Mouse (Mus musculus) stomach, embryonic 15.5 days (tissue): ENCODE measurements around the gene Eepd1. TPM values are rescaled to one million over a fixed set of nuclear protein-coding genes. Genes with fewer than 3 reads are reported as not detected.

Experiments used
- ATAC-seq: fragments of 200-750 bp; cut with Nextera tagmentation; 2 replicates; pipeline ENCODE4 v1.8.0; 2017; ENCODE audit warnings: low read depth, moderate number of reproducible peaks, moderate TSS enrichment; ENCODE audit not compliant: insufficient read depth, low FRiP score
- H3K27ac ChIP-seq: fragments of 300-500 bp; sonication (generic); 2 replicates; pipeline ENCODE4 v1.5.1; 2015; ENCODE audit warnings: mild to moderate bottlenecking, inconsistent platforms
- H3K27me3 ChIP-seq: fragments of 300-500 bp; sonication (generic); replicated peaks from 2 replicates; pipeline ENCODE4 v1.6.1; 2015; ENCODE audit warnings: inconsistent platforms
- H3K36me3 ChIP-seq: fragments of 300-500 bp; sonication (generic); 2 replicates; pipeline ENCODE4 v1.6.1; 2015; ENCODE audit warnings: inconsistent platforms
- H3K4me1 ChIP-seq: fragments of 300-500 bp; sonication (generic); 2 replicates; pipeline ENCODE4 v1.6.1; 2015; ENCODE audit warnings: inconsistent platforms
- H3K4me2 ChIP-seq: fragments of 300-500 bp; sonication (generic); 2 replicates; pipeline ENCODE4 v1.6.1; 2015; ENCODE audit warnings: mild to moderate bottlenecking, inconsistent platforms
- H3K4me3 ChIP-seq: fragments of 300-500 bp; sonication (generic); replicated peaks from 2 replicates; pipeline ENCODE4 v1.5.1; 2015; ENCODE audit warnings: inconsistent platforms
- H3K9ac ChIP-seq: fragments of 300-500 bp; sonication (generic); 2 replicates; pipeline ENCODE4 v1.6.1; 2015; ENCODE audit warnings: inconsistent platforms
- H3K9me3 ChIP-seq: fragments of 300-500 bp; sonication (generic); 2 replicates; pipeline ENCODE4 v1.6.1; 2016; ENCODE audit warnings: inconsistent platforms
- WGBS: fragments of 180-500 bp; shearing (Covaris S2); methylation state at CpG from one replicate; pipeline ENCODE4 v1.1.7; 2015; 5-methylcytosine and 5-hydroxymethylcytosine counted together
- polyA plus RNA-seq: library from polyadenylated mRNA; unstranded; fragments of >200 nt; fragmentation: Nextera tagmentation; extraction: Ambion mirVana; gene quantifications from 2 replicates; pipeline ENCODE4 v1.2.1, GENCODE M21; 2015

The Eepd1 gene
- polyA plus RNA-seq, 1 experiment from 2014 or later, result 10.0 TPM

GRCm38 (mm10) chr9:25519193-25519592, 37.8 kb downstream of the Eepd1 start:
- H3K36me3 ChIP-seq, result no peaks in the 10 kb centered on the region
- H3K4me3 ChIP-seq, result no peak overlapping the region
- WGBS, result 66% methylated on average over 6 of the region's 6 CpGs
- no peaks in the 10 kb centered on the region for H3K9me3 ChIP-seq
- no peak overlapping the region for H3K27ac ChIP-seq
- ATAC-seq, result no peak; the same call in 1 of the 2 replicates
- H3K27me3 ChIP-seq, result no peaks in the 10 kb centered on the region
- H3K4me2 ChIP-seq, result no peak overlapping the region
- 0 out of 2 replicates have a peak, but pooled peaks cover 2% of the 10 kb centered on the region for H3K4me1 ChIP-seq
- H3K9ac ChIP-seq, result no peak overlapping the region

GRCm38 (mm10) chr9:25520826-25521225, 39.5 kb downstream of the Eepd1 start:
- ATAC-seq, result no peak
- Histone ChIP-seq H3K4me1 (0 out of 2 replicates have a peak, but pooled peaks cover 2% of the 10 kb centered on the region), H3K36me3 (no peaks in the 10 kb centered on the region), H3K9me3 (no peaks in the 10 kb centered on the region), H3K4me3 (no peak overlapping the region), H3K4me2 (no peak overlapping the region), H3K9ac (no peak overlapping the region), H3K27ac (no peak overlapping the region), H3K27me3 (no peaks in the 10 kb centered on the region)
- 91% methylated on average over 7 of the region's 7 CpGs for WGBS

- Histone ChIP-seq H3K4me3 (no peak overlapping the region), H3K9me3 (no peaks in the 10 kb centered on the region), H3K27ac (no peak overlapping the region), H3K4me2 (no peak overlapping the region), H3K36me3 (no peaks in the 10 kb centered on the region), H3K27me3 (no peaks in the 10 kb centered on the region), H3K9ac (no peak overlapping the region), H3K4me1 (0 out of 2 replicates have a peak, but pooled peaks cover 5% of the 10 kb centered on the region)
- ATAC-seq, result no peak
- 80% methylated on average over 2 of the region's 2 CpGs for WGBS
Measured at GRCm38 (mm10) chr9:25521825-25522224, 40.5 kb downstream of the Eepd1 start.

GRCm38 (mm10) chr9:25526516-25526915, 45.2 kb downstream of the Eepd1 start:
- no peak for ATAC-seq
- 53% methylated on average over 1 of the region's 1 CpGs for WGBS

GRCm38 (mm10) chr9:25526927-25527337, 45.6 kb downstream of the Eepd1 start:
- Histone ChIP-seq H3K4me1 (peaks cover 3% of the 10 kb centered on the region; the same call in 1 of the 2 replicates), H3K27me3 (no peaks in the 10 kb centered on the region), H3K4me2 (no peak overlapping the region), H3K27ac (no peak overlapping the region), H3K9ac (no peak overlapping the region), H3K9me3 (no peaks in the 10 kb centered on the region), H3K36me3 (no peaks in the 10 kb centered on the region), H3K4me3 (no peak overlapping the region)
- ATAC-seq, result peak; percentile 60; the same call in 1 of the 2 replicates

More at GRCm38 (mm10) chr9:25526516-25526915, 45.2 kb downstream of the Eepd1 start:
- Histone ChIP-seq H3K4me2 (no peak overlapping the region), H3K27ac (no peak overlapping the region), H3K36me3 (no peaks in the 10 kb centered on the region), H3K4me1 (peaks cover 3% of the 10 kb centered on the region; the same call in 1 of the 2 replicates), H3K9me3 (no peaks in the 10 kb centered on the region), H3K27me3 (no peaks in the 10 kb centered on the region), H3K4me3 (no peak overlapping the region), H3K9ac (no peak overlapping the region)

- 60% methylated on average over 7 of the region's 7 CpGs for WGBS
- no peak overlapping the region for H3K27ac ChIP-seq
- no peaks in the 10 kb centered on the region for H3K27me3 ChIP-seq
- H3K9ac ChIP-seq, result no peak overlapping the region
- H3K4me1 ChIP-seq, result peaks cover 3% of the 10 kb centered on the region; the same call in 1 of the 2 replicates
- H3K9me3 ChIP-seq, result no peaks in the 10 kb centered on the region
- no peak overlapping the region for H3K4me2 ChIP-seq
- H3K4me3 ChIP-seq, result no peak overlapping the region
- no peaks in the 10 kb centered on the region for H3K36me3 ChIP-seq
- ATAC-seq, result peak; percentile 22; the same call in 1 of the 2 replicates
Measured at GRCm38 (mm10) chr9:25527359-25528038, 46.2 kb downstream of the Eepd1 start.

- no peak for ATAC-seq
- H3K9ac ChIP-seq, result no peak overlapping the region
- H3K4me3 ChIP-seq, result no peak overlapping the region
- no peaks in the 10 kb centered on the region for H3K36me3 ChIP-seq
- H3K4me2 ChIP-seq, result no peak overlapping the region
- WGBS, result 73% methylated on average over 1 of the region's 1 CpGs
- no peak overlapping the region for H3K27ac ChIP-seq
- H3K9me3 ChIP-seq, result no peaks in the 10 kb centered on the region
- no peaks in the 10 kb centered on the region for H3K27me3 ChIP-seq
- no peaks in the 10 kb centered on the region; the same call in 1 of the 2 replicates for H3K4me1 ChIP-seq
Measured at GRCm38 (mm10) chr9:25531627-25532026, 50.3 kb downstream of the Eepd1 start.

GRCm38 (mm10) chr9:25532105-25532504, 50.8 kb downstream of the Eepd1 start:
- no peaks in the 10 kb centered on the region; the same call in 1 of the 2 replicates for H3K4me1 ChIP-seq

GRCm38 (mm10) chr9:25535487-25535886, 54.1 kb downstream of the Eepd1 start:
- 66% methylated on average over 3 of the region's 3 CpGs for WGBS
- no peak for ATAC-seq
- Histone ChIP-seq H3K27me3 (no peaks in the 10 kb centered on the region), H3K4me2 (no peak overlapping the region), H3K9me3 (no peaks in the 10 kb centered on the region), H3K27ac (no peak overlapping the region), H3K36me3 (no peaks in the 10 kb centered on the region), H3K9ac (no peak overlapping the region), H3K4me3 (no peak overlapping the region), H3K4me1 (no peaks in the 10 kb centered on the region)

More at GRCm38 (mm10) chr9:25532105-25532504, 50.8 kb downstream of the Eepd1 start:
- 46% methylated on average over 3 of the region's 3 CpGs for WGBS
- Histone ChIP-seq H3K36me3 (no peaks in the 10 kb centered on the region), H3K27me3 (no peaks in the 10 kb centered on the region), H3K27ac (no peak overlapping the region), H3K9ac (no peak overlapping the region), H3K4me3 (no peak overlapping the region), H3K4me2 (no peak overlapping the region), H3K9me3 (no peaks in the 10 kb centered on the region)
- ATAC-seq, result no peak

GRCm38 (mm10) chr9:25539461-25539860, 58.1 kb downstream of the Eepd1 start:
- Histone ChIP-seq H3K4me3 (no peak overlapping the region), H3K9ac (no peak overlapping the region), H3K9me3 (no peaks in the 10 kb centered on the region), H3K27ac (no peak overlapping the region), H3K4me1 (no peaks in the 10 kb centered on the region), H3K4me2 (no peak overlapping the region), H3K36me3 (no peaks in the 10 kb centered on the region), H3K27me3 (no peaks in the 10 kb centered on the region)
- 89% methylated on average over 2 of the region's 2 CpGs for WGBS
- ATAC-seq, result no peak

- Histone ChIP-seq H3K27ac (no peak overlapping the region), H3K4me3 (no peak overlapping the region), H3K4me1 (no peaks in the 10 kb centered on the region), H3K27me3 (no peaks in the 10 kb centered on the region), H3K9me3 (no peaks in the 10 kb centered on the region), H3K9ac (no peak overlapping the region), H3K4me2 (no peak overlapping the region), H3K36me3 (no peaks in the 10 kb centered on the region)
- no peak for ATAC-seq
- WGBS, result 70% methylated on average over 4 of the region's 4 CpGs
Measured at GRCm38 (mm10) chr9:25541355-25541754, 60.0 kb downstream of the Eepd1 start.

- H3K9ac ChIP-seq, result no peak overlapping the region
- H3K27ac ChIP-seq, result no peak overlapping the region
- no peaks in the 10 kb centered on the region for H3K27me3 ChIP-seq
- H3K4me1 ChIP-seq, result no peaks in the 10 kb centered on the region
- H3K9me3 ChIP-seq, result no peaks in the 10 kb centered on the region
- no peak overlapping the region for H3K4me2 ChIP-seq
- WGBS, result 76% methylated on average over 2 of the region's 2 CpGs
- H3K36me3 ChIP-seq, result no peaks in the 10 kb centered on the region
- ATAC-seq, result no peak
- no peak overlapping the region for H3K4me3 ChIP-seq
Measured at GRCm38 (mm10) chr9:25545212-25545611, 63.9 kb downstream of the Eepd1 start.
